Mouse (Mus musculus) 3T3-L1 (cell line): ENCODE results near the gene Tmem18.

Source experiments
- DNase-seq: peaks from one replicate; pipeline ENCODE4 v3.0.0-alpha.2; 2015; ENCODE audit warnings: low read depth, low spot score

Tmem18 gene

DNA sequence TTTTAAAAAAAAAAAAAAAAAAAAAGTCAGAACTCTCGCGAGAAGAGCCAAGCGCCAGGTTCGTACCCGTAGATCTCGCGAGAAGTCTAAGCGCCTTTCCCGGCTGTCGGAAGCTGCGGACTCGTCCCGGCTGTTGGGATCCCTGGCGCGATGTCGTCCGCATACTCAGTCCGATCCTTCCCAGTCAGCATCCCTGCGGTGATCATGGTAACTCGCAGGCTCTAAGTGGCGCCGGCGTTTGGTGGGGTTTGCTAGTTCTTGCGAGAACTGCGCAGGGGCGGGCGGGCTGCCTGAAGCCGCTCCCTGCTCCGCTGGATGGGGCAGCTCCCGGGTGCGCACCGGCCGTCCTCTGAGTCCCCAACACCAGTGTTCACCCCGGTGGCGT lies at the start of gene Tmem18:
Gene Tmem18, plus strand, starts transcription at position 71 of the 385 bp plus-strand sequence.
- DNase-seq: peak; percentile 92

DNA sequence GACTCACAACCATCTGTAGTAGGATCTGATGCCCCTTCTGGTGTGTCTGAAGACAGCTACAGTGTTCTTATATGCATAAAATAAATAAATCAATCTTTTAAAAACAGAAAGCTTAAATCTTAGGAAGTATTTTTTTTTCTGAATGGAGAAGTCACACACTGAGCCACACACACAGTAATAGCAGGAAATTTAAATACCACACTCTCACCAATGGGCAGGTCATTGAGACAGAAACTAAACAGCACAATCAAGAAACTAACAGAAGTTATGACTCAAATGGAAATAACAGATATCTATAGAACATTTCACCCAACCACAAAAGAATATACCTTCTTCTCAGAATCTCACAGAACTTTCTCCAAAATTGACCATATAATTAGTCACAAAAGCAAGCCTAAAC lies 26.9 kb upstream of the Tmem18 start:
- DNase-seq: no peak

DNA sequence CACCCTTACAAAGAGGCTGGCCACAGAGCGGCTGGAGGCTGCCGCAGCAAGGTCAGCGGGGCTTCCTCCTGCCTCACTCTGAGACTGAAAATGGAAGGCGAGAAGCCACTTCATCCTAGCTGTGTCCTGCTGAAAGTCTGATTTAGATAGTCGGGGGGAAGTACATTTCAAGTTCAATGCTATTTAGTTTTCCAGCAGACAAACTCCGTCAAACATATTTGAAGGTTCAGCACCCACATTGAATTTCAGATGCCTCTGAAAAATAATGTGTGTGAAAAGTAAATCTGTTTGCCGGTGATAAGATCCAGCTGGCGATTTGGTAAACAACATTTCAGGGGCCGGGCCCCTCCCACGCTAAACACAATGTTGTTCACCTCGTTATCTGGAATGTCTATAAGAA lies 22.8 kb upstream of the Tmem18 start:
- no peak for DNase-seq

DNA sequence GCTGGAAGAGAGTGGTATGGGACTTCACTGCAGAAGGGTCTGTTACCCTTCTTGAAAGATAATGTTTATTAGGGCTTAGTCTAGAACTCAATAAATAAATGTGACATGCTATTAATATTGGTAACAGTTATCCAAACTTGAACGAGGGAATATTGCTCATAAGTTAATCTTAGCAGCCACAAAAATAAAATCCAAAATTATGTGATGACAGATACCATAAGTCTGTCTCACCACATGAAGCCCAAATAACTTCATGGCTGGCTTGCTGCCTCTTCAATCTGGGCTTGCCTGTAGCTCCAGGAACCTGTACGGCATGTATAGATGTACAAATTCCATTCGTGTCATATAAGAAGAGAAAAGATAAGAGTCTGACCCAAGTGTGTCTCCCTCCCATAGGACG lies 12.2 kb upstream of the Tmem18 start:
- no peak for DNase-seq

DNA sequence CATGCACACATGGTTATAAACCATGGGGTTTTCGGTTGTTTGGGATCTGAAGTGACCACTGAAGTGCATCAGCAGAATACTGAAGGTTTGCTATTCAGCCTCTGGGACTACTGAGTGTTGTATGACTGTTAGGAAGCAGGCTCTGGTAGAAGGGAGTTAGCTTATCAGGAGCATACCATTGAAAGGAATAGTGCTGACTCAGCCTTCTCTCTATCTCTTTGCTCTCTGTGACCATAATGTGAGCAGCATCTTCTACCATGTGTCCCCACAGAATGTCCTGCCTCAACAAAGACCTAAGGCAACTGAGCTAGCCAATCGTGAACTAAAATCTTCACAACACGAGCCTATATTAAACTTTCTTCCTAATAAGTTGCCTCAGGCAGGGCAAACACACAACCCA lies 8.3 kb upstream of the Tmem18 start:
- DNase-seq: no peak

DNA sequence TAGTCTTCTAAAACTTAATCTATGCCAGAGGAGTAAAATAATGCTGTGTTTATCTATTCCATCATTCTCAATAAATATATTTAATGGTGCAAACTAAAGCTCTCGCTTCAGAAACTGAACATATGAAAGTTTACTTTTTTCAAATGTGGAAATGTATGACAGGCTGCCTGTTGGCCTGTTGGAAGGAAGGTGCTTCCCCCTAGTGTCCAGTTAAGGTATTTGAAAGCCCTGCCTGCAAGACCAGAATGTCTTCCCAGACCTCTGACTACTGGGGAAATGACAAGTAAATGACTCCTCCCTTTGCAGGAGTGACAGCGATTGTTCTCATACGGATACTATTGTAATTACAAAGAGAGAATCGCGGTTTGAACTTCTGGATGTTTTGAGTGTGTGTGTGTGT lies 6.2 kb upstream of the Tmem18 start:
- peak; percentile 84 for DNase-seq

DNA sequence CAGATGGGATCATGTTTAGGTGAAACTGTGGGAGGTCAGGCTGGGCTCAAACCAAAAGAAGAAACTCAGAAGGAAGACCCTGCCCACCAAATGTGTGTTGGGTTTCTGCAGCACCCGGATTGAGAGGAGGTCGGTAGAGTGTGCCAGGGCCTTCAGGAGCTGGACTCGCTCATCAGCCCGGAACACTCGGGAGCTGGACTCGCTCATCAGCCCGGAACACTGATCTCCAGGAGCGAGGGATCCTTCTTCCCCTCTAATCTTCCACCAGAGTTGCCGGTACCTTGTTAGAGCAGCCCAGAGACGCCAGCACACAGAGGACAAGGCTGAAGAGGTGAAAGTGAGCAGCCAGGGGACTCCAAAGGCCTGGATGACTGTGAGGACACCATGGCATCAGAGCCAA lies 2.9 kb upstream of the Tmem18 start:
- no peak for DNase-seq

DNA sequence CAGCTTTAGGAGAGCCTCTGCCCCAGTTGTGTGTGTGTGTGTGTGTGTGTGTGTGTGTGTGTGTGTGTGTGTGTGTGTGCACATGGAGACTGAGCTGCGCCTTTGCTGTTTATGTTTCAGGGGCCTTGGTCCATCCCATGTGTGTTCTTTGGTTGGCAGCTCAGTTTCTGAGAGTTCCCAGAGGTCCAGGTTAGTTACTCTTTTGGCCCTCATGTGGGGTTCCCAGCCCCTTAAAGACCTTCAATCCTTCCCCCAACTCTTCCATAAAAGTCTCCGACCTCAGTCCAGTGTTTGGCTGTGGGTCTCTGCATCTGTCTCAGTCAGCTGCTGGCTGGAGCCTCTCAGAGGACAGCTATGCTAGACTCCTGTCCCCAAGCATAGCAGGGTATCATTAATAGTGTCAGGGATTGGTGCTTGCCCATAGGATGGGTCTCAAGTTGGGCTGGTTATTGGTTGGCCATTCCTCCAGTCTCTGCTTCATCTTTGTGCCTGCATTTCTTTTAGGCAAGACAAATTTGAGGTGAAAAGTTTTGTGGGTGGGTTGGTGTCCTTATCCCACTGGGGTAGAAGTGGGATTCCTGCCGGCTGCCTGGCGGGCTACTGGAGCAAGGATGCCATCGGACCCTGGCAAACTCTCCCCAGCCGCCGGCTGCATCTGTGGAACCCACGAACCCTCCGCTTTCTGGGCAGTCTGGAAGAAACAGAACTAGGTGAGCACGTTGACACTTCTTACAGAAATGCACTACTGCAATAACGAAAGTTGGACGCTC lies 455 bp upstream of the Tmem18 start:
- DNase-seq: no peak

DNA sequence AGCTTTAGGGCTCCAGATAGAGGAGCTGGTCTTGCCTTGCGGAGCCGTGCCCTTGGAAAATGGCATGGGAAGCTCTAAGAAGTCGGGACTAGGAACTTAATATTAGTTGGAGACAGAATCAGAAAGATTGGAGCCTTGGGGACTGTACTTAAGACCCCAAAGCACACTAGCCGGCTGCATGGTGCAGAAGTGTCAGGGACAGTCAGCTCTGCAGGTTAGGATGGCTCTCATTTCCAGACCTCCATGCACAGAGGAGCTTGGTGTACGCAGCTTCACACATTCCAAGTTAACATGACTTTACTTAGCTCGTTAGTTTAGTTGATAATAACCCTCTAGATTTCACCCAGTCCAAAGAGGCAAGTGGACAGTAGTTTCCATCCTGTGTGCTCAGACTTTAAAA lies 637 bp downstream of the Tmem18 start:
- DNase-seq: no peak

DNA sequence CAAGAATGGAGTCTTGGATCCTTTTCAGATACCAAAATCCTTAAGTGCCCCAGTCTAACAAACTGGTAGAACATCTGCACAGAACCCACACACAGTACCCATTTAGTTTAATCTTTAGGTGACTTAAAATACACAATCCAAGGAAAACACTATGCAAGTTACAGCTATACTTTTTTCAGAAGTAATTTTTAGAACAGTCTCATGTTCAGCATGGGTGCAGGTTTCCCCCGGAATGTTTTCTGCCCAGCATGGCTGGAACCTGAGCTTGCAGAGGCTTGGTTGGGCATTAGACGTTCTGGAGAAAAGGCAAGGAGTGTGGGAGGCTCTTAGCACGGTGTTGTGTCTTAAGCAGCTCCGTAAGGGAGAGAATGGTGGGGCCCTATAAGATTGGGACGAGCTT lies 7.6 kb downstream of the Tmem18 start:
- DNase-seq: no peak

DNA sequence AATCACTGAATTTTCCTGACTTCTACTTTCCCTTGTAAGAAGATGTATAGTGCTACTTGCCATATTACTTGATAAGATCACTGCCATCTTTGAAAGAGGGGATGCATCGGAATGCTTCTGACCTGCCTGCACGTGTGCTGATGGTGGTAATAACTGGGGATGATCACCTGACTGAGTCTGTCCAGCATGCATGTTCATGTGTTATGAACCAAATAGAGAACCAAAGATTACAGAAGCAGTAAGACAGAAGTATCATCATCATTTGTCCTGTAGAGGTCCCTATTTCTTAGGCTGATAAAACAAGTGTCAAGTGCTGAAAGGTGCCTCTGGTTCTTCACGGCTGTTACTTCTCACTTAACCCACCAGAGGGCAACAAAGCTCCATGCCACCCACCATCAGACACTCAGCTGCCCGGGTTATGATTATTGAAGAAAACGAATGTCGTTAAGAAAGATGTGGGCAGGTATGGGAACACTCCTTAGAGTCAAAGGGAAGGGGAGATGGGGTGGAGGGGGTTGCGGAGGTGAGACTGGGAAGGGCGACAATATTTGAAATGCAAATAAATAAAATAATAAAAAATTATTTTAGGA lies 12.7 kb downstream of the Tmem18 start:
- DNase-seq: peak; percentile 75

DNA sequence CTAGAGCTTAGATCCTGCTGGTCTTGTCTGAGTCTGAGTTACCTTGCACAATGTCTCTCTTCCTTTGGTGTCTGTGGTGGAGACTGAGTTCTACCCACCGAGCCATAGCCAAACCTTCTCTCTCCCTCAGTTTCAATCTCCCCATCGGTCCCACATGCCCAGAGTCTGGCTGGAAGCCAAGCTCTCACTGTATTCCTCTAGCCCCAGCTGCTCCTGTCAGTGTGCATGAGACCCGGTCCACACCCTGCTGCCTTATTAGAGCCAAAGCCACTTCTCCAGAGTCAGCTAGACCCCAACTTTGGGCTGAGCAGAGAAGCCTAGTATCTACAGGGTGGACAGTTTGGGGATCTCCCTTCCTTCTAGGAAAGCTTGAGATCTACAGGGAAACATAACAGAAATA lies 14.7 kb downstream of the Tmem18 start:
- DNase-seq: no peak

DNA sequence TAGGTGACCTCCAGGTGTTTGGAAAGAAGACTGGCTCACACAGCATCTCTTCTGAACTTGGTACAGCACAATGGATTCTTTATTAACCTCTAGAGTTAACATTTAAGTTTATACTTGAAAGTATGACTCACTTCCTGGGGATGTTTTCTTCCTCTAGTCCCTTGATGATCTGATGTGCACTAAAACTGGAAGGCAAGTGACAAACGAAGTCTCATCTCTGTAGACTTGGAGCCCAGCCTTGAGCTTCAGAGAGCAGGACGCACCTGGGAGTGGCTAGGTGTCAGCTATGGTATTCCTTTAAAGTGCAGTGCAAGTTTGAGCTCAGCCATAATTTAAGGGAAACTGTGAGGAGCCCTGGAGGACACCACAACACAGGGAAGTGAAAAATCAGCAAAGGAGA lies 15.2 kb downstream of the Tmem18 start:
- DNase-seq: peak; percentile 17

DNA sequence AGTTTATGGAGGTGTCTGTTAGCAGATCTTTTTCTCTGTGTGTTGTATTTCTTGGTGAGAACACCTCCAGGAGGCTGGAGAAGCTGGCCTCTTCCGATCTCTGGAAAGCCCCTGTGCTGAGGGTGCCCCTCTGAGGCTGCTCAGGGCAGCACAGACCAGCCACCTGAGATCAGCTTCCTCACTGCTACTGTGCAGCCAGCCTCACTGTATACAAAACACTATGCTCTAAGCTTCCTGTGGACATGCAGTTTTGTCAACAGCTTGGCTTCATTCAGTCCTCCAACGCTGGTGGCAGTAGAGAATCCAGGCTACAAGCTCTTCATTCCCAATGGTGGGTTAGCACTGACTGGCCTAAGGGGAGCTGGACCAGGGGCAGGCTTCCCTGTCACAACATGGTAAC lies 15.8 kb downstream of the Tmem18 start:
- DNase-seq: no peak

DNA sequence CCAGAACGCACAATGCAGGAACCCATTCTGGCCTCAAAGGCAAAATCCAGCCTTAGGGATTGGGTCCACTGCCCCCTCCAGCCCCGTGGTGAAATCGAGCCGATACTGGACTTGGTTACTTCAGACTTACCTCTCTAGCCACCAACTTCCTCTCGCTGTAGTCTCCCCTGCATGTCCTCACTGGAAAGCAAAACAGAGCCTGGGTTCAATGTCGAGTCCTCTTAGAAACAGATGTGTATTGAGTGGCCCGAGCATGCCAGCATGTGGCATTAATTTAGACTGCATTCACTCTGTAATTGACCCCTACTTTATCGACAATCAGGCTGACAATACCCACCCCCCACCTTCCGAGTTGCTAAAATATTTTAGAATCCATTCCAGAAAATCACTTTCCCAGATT lies 19.8 kb downstream of the Tmem18 start:
- DNase-seq: no peak

DNA sequence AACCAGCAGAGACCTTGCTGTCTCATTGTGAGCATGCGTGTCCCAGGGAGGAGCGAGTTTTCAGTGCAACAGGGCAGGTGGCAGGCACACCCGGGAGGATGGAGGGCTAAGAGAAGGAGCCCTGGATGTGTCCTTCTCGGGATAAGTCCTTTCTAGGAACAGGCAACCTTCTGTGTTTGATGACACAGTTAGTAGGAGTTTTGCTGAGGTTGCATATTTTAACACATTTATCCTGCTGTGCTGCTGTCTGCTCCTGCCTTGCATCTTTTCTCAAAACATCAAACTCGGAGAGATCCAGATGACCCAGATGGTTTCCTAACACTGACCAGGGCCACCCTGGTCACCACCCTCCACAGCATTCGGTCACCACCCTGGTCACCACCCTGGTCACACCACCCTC lies 20.6 kb downstream of the Tmem18 start:
- DNase-seq: no peak

DNA sequence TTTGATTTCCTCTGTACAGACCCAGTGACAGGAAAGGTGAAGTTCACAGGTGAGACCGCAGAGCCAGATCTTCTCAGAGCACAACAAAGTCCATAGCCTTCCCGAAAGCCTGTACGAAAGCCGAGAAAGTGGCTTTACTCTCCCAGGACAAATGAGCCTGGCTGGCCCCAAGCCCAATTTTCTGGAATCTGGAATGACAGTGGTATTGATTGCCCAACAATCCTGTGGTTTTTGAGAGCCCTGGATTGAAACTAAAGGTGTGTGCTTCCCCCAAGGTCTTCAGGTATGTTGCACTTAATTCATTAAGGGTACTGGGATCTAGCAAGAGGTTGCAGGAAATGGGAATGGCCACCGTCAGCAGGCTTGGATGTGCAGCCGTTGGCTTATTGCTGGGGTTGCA lies 21.7 kb downstream of the Tmem18 start:
- DNase-seq: no peak

DNA sequence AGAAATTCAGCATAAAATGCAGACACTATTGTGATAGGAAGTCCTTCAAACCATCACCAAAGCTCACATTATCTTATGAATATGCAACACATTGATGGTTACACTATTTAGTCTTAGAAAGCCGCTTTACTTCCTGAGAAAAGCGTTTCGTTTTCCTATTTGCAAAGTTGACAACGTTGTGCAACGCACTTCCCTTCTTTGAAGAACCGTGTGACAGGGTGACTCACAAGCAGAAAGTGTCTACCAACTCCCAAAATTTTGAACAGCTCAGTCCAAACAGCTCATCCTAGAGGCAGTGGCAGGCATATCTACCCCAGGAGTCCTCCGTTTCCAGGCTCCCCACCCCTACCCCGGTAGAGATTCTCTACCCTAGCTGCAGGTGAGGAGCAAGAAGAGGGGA lies 22.5 kb downstream of the Tmem18 start:
- DNase-seq: no peak

DNA sequence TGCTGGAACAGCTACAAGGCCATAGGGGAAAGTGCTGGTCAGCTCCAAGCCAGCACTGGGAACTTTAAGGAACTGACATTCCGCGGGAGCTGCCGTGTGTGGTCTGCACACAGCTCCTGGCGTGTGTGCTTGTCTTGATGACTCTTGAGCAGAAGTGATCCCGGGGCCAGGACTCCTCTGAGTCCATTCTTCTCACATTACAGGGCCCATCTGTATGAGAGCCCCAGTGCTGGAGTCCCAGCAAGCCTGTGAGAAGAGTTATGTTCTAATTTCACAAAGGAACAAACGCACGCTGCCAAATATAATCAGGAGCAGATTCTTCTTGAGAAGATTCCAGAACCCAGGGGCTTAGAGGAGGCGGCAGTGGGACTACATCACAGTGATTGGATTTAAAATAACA lies 34.2 kb downstream of the Tmem18 start:
- no peak for DNase-seq

DNA sequence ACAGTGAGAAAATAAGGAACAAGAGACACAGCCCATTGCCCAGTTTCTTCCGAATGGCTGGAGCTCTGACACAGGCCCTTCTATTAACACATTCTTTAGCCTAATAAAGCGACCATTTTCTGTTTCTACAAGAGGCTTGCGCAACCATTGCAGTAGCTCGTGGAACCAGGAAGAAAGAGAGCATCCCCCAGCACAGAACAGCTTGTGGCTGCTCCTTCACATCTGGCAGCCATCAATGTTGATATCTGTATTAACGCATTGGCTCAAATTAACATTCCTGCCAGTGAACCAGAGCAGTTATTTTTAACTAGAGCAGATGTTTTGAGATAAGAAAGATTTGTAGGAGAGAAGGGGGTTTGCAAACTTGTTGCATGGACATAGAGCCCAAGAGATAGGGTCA lies 44.2 kb downstream of the Tmem18 start:
- peak; percentile 11 for DNase-seq

DNA sequence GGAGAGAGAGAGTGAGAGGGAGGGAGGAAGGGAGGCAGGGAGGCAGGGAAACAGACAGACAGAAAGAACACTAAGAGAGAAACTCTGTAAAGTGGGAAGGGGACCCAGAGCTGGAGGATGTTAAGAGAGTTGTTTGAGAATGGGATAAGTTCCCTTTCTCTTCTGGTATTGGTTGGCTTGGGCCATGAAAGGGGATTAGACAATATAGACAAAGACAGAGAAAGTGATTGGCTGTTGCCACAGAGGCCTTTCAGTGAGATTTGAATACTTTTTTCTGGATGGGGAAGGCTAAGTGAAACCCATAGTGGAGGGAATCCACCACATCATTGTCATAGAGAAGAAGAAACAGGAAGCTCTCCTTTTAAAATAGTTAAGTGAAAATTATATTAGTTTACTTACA lies 50.3 kb downstream of the Tmem18 start:
- DNase-seq: no peak
